Comparison of ENCODE assay signal across 13 mouse cellular contexts in the genomic region with DNA sequence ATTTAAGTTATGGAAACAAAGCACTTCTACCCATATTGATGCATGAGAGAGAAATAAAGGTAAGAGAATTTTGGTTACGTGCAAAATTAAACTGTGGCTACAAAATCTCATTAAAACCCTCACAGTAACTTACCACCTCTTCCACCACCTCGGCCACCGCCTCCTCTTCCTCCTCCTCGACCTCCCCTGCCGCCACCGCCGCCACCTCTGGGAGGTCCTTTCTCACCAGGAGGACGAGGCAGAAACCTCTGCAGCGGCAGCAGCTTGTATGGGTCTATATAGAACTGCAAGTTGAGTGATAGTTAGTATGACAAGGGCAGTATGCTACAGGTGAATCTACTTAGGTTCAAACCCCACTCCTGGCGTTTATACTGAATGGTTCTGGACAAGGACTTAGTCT. TPM values are rescaled to one million over a fixed set of nuclear protein-coding genes. Genes with fewer than 3 reads are reported as not detected.
"Had no signal": no experiment of that assay in that cellular context is flagged by ENCODE, and none has a peak within 500 bp of the region (broad histone marks: within the 10 kb centered on the region; RNA-seq: fewer than 3 reads in every experiment).

No protein-coding gene starts in this region.

- DNase-seq: retina, postnatal 1 day; right cerebral cortex, adult 18-20 months; right cerebral cortex, postnatal 14 days; right cerebral cortex, postnatal 25 days; right cerebral cortex, postnatal 4 days; spleen, adult 18-20 months; thymus, adult 18-20 months; thymus, adult 2 months; thymus, postnatal 14 days; thymus, postnatal 25 days; thymus, postnatal 36 days; thymus, postnatal 4 days had no signal

RNA-seq across cellular contexts. Expression of gene Cfi, which starts 9.0 kb away (rescaled TPM):
- total RNA-seq: neutrophil, adult 5-6 weeks had no signal

RNA-seq across cellular contexts. Expression of gene Lrit3, which starts 22.9 kb away (rescaled TPM):
- total RNA-seq: neutrophil, adult 5-6 weeks had no signal
